Mouse (Mus musculus) hindbrain, postnatal 0 days (tissue): ENCODE results near the gene Nr0b2. TPM values are rescaled to one million over a fixed set of nuclear protein-coding genes. Genes with fewer than 3 reads are reported as not detected.

Source experiments
- ATAC-seq: fragments of 200-750 bp; cut with Nextera tagmentation; 2 replicates; pipeline ENCODE4 v1.8.0; 2017; ENCODE audit warnings: mild to moderate bottlenecking, moderate TSS enrichment, moderate library complexity
- DNase-seq: peaks from one replicate; pipeline ENCODE4 v3.0.0-alpha.2; 2015; ENCODE audit warnings: low spot score
- H3K27ac ChIP-seq: fragments of 300-500 bp; sonication (generic); 2 replicates; pipeline ENCODE4 v1.5.1; 2014; ENCODE audit warnings: mild to moderate bottlenecking
- H3K27me3 ChIP-seq: fragments of 300-500 bp; sonication (generic); 2 replicates; pipeline ENCODE4 v1.6.1; 2014; ENCODE audit warnings: low read length, mixed read lengths; ENCODE audit not compliant: insufficient read depth
- H3K36me3 ChIP-seq: fragments of 300-500 bp; sonication (generic); 2 replicates; pipeline ENCODE4 v1.6.1; 2014; ENCODE audit warnings: low read length, mixed read lengths; ENCODE audit not compliant: insufficient read depth
- H3K4me1 ChIP-seq: fragments of 300-500 bp; sonication (generic); 2 replicates; pipeline ENCODE4 v1.6.1; 2014; ENCODE audit warnings: antibody characterized with exemption, low read length, mixed read lengths; ENCODE audit not compliant: insufficient read depth
- H3K4me2 ChIP-seq: fragments of 300-500 bp; sonication (generic); 2 replicates; pipeline ENCODE4 v1.6.1; 2014; ENCODE audit warnings: low read depth, mild to moderate bottlenecking, low read length, moderate library complexity, mixed read lengths
- H3K4me3 ChIP-seq: fragments of 300-500 bp; sonication (generic); 2 replicates; pipeline ENCODE4 v1.5.1; 2014; ENCODE audit warnings: low read length
- H3K9ac ChIP-seq: fragments of 300-500 bp; sonication (generic); replicated peaks from 2 replicates; pipeline ENCODE4 v1.6.1; 2014; ENCODE audit warnings: mild to moderate bottlenecking, low read length, moderate library complexity, mixed read lengths
- H3K9me3 ChIP-seq: fragments of 300-500 bp; sonication (generic); 2 replicates; pipeline ENCODE4 v1.6.1; 2016; ENCODE audit warnings: low read length, mixed read lengths
- CTCF ChIP-seq: IDR thresholded peaks from 2 replicates; pipeline ENCODE4 v1.5.1; 2016; ENCODE audit warnings: antibody characterized with exemption, control low read depth, low read depth
- WGBS: fragments of 180-500 bp; shearing (Covaris S2); extraction: QIAGEN DNeasy Blood & Tissue Kit; methylation state at CpG from one replicate; pipeline ENCODE4 v1.1.7; 2014; 5-methylcytosine and 5-hydroxymethylcytosine counted together
- polyA plus RNA-seq: library from polyadenylated mRNA; unstranded; fragments of >200 nt; fragmentation: Nextera tagmentation; extraction: Ambion mirVana; gene quantifications from 2 replicates; pipeline ENCODE4 v1.2.1, GENCODE M21; 2015
- total RNA-seq: library from RNA; depleted of rRNA; stranded (reverse); fragments of >200 nt; gene quantifications from 2 replicates; pipeline ENCODE4 v1.2.3, GENCODE M21; 2014

The Nr0b2 gene
- total and polyA plus RNA-seq, 2 experiments from 2014 or later = 0.21 to 0.47 TPM

- Histone ChIP-seq H3K36me3 (no peaks in the 10 kb centered on the region), H3K9ac (no peak overlapping the region), H3K4me2 (no peak overlapping the region), H3K4me3 (no peak overlapping the region), H3K4me1 (peaks cover 4% of the 10 kb centered on the region), H3K27ac (no peak overlapping the region), H3K9me3 (no peaks in the 10 kb centered on the region), H3K27me3 (0 out of 2 replicates have a peak, but pooled peaks cover 5% of the 10 kb centered on the region)
- TF ChIP-seq CTCF = peak; percentile 93
- peak; percentile 72 for ATAC-seq
- DNase-seq = peak; percentile 83
- WGBS = 8% methylated on average over 8 of the region's 8 CpGs
Measured at GRCm38 (mm10) chr4:133512972-133513371, 40.2 kb upstream of the Nr0b2 start.

- TF ChIP-seq CTCF = no peak
- H3K27ac ChIP-seq = no peak within 1 kb of the TSS
- peak within 1 kb of the TSS; percentile 29 for H3K4me3 ChIP-seq
- ATAC-seq (peak; percentile 15; the same call in 1 of the 2 replicates), DNase-seq (no peak)
- H3K9me3 ChIP-seq = no peaks in the 10 kb centered on the region
- H3K9ac ChIP-seq = no peak within 1 kb of the TSS
- H3K27me3 ChIP-seq = peaks cover 24% of the 10 kb centered on the region
- peak within 1 kb of the TSS; percentile 46 for H3K4me2 ChIP-seq
- no peaks in the 10 kb centered on the region for H3K36me3 ChIP-seq
- 7% methylated on average over 54 of the region's 69 CpGs for WGBS
- H3K4me1 ChIP-seq = no peaks in the 10 kb centered on the region
Measured at GRCm38 (mm10) chr4:133518601-133519368, 34.4 kb upstream of the Nr0b2 start, which contains the start of gene Kdf1. Kdf1 (plus strand) TSS chr4:133518963.

GRCm38 (mm10) chr4:133519369-133519665 is 33.9 kb upstream of the Nr0b2 start:
- Histone ChIP-seq H3K27ac (no peak overlapping the region), H3K4me2 (peak overlapping the region; percentile 46), H3K9me3 (no peaks in the 10 kb centered on the region), H3K27me3 (peaks cover 24% of the 10 kb centered on the region), H3K4me1 (no peaks in the 10 kb centered on the region), H3K36me3 (no peaks in the 10 kb centered on the region), H3K9ac (no peak overlapping the region), H3K4me3 (peak overlapping the region; percentile 29)
- no peak for TF ChIP-seq CTCF
- no peak for DNase-seq
- WGBS = 8% methylated on average over 25 of the region's 25 CpGs
- peak; percentile 21; the same call in 1 of the 2 replicates for ATAC-seq

- ATAC-seq = no peak
- DNase-seq = no peak
- Histone ChIP-seq H3K4me3 (no peak overlapping the region), H3K4me1 (no peaks in the 10 kb centered on the region), H3K27ac (no peak overlapping the region), H3K27me3 (peaks cover 24% of the 10 kb centered on the region), H3K9me3 (no peaks in the 10 kb centered on the region), H3K36me3 (no peaks in the 10 kb centered on the region), H3K4me2 (no peak overlapping the region), H3K9ac (no peak overlapping the region)
- TF ChIP-seq CTCF = no peak
- 71% methylated on average over 2 of the region's 2 CpGs for WGBS
Measured at GRCm38 (mm10) chr4:133521502-133521901, 31.7 kb upstream of the Nr0b2 start.

- H3K36me3 ChIP-seq = peaks cover 29% of the 10 kb centered on the region
- 76% methylated on average over 16 of the region's 16 CpGs for WGBS
- no peak overlapping the region for H3K27ac ChIP-seq
- no peaks in the 10 kb centered on the region for H3K9me3 ChIP-seq
- no peak overlapping the region for H3K4me3 ChIP-seq
- DNase-seq (no peak), ATAC-seq (no peak)
- no peak overlapping the region for H3K9ac ChIP-seq
- no peaks in the 10 kb centered on the region for H3K4me1 ChIP-seq
- H3K27me3 ChIP-seq = no peaks in the 10 kb centered on the region
- TF ChIP-seq CTCF = no peak
- no peak overlapping the region for H3K4me2 ChIP-seq
Measured at GRCm38 (mm10) chr4:133527788-133528187, 25.4 kb upstream of the Nr0b2 start.

GRCm38 (mm10) chr4:133532777-133533176 is 20.4 kb upstream of the Nr0b2 start:
- peaks cover 59% of the 10 kb centered on the region for H3K36me3 ChIP-seq
- ATAC-seq = no peak

GRCm38 (mm10) chr4:133536081-133536480 is 17.1 kb upstream of the Nr0b2 start:
- H3K4me1 ChIP-seq = no peaks in the 10 kb centered on the region
- 85% methylated on average over 3 of the region's 3 CpGs for WGBS
- H3K27me3 ChIP-seq = no peaks in the 10 kb centered on the region
- no peak overlapping the region for H3K4me3 ChIP-seq
- DNase-seq (no peak), ATAC-seq (no peak)
- no peaks in the 10 kb centered on the region for H3K9me3 ChIP-seq
- no peak overlapping the region for H3K4me2 ChIP-seq
- no peak for TF ChIP-seq CTCF
- no peak overlapping the region for H3K27ac ChIP-seq
- no peak overlapping the region for H3K9ac ChIP-seq
- H3K36me3 ChIP-seq = peaks cover 74% of the 10 kb centered on the region

More at GRCm38 (mm10) chr4:133532777-133533176, 20.4 kb upstream of the Nr0b2 start:
- Histone ChIP-seq H3K4me1 (no peaks in the 10 kb centered on the region), H3K27me3 (no peaks in the 10 kb centered on the region), H3K27ac (no peak overlapping the region), H3K4me2 (no peak overlapping the region), H3K9me3 (no peaks in the 10 kb centered on the region), H3K4me3 (no peak overlapping the region), H3K9ac (no peak overlapping the region)
- no peak for DNase-seq
- 92% methylated on average over 3 of the region's 3 CpGs for WGBS
- TF ChIP-seq CTCF = no peak
